In the genomic region with DNA sequence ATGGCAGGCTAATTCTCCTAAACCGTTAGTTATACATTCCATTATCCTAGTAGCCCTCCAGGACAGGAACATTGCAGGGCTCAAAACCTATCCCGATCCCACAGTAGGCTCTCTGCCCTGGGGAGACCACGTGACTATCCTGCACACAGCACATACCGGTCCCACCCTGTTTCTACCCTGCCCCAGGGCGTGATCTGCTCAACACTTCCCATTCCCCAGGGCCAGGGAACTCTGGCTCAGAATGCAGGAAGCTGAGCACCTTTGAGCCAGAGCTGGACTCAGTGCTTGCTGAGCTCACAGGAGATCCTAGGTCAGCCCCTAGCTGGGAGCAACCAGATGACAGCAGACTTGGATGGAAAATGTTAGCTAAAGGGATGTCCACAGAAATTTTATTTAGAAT, we compare ENCODE assay signal across 12 mouse cellular contexts. TPM values are rescaled to one million over a fixed set of nuclear protein-coding genes. Genes with fewer than 3 reads are reported as not detected.
DNase-seq lines count a peak whose midpoint lies in the region; ATAC-seq and TF ChIP-seq lines count a peak whose summit lies in the region.
"Had no signal": no experiment of that assay in that cellular context is flagged by ENCODE, and none has a peak within 500 bp of the region (broad histone marks: within the 10 kb centered on the region; RNA-seq: fewer than 3 reads in every experiment).

No protein-coding gene starts in this region.

- H3K4me2 ChIP-seq in kidney, embryonic 14.5 days (replicated peaks; ENCODE audit: low read depth, low read length): no peak overlapping the region
- H3K4me2 ChIP-seq: hindbrain, embryonic 13.5 days had no signal

- intact Hi-C loops in heart, postnatal 36 days (cut with DNase I): loop anchor here (10.0 kb wide), 1 partner anchor 179 kb away; the partner anchor contains the start of gene Xrcc2
- intact Hi-C loops in left cerebral cortex, adult 2 months (cut with DNase I): no loop called here

- no peaks in the 10 kb centered on the region for H3K4me1 ChIP-seq in kidney, embryonic 14.5 days (ENCODE audit: control insufficient read depth, insufficient read depth, low read length)

- H3K79me3 ChIP-seq in C2C12 (ENCODE audit: low read depth): no peaks in the 10 kb centered on the region

- no peak for TF ChIP-seq CTCF in C2C12 (IDR thresholded peaks at IDR 0.05; ENCODE audit: control insufficient read depth, insufficient read depth, insufficient read length)
- TF ChIP-seq CTCF in left cerebral cortex, adult 2 months (IDR thresholded peaks at IDR 0.05): no peak; the same call in 1 of the 2 replicates

- no peak overlapping the region for H3ac ChIP-seq in C2C12 (ENCODE audit: control insufficient read depth, insufficient read length, low read depth)

- 40% methylated on average over 5 of the region's 5 CpGs for WGBS in kidney, embryonic 14.5 days

- H3K79me2 ChIP-seq in C2C12 (ENCODE audit: control insufficient read depth, insufficient read depth): no peaks in the 10 kb centered on the region

- H3K9ac ChIP-seq in kidney, embryonic 14.5 days (ENCODE audit: low read depth, low read length): no peak overlapping the region
- H3K9ac ChIP-seq: hindbrain, embryonic 13.5 days; liver, postnatal 0 days had no signal

- H3K9me3 ChIP-seq in kidney, embryonic 14.5 days (ENCODE audit: control insufficient read depth, low read length): no peaks in the 10 kb centered on the region
- H3K9me3 ChIP-seq: hindbrain, embryonic 13.5 days had no signal

- H3K4me3 ChIP-seq in kidney, embryonic 14.5 days (ENCODE audit: low read length): no peak overlapping the region
- H3K4me3 ChIP-seq in C2C12 (ENCODE audit: insufficient read depth, poor library complexity, severe bottlenecking): no peak overlapping the region
- H3K4me3 ChIP-seq in left cerebral cortex, adult 2 months: no peak overlapping the region
- H3K4me3 ChIP-seq: hindbrain, embryonic 13.5 days had no signal

- H3K27me3 ChIP-seq in kidney, embryonic 14.5 days (ENCODE audit: control insufficient read depth, insufficient read depth, low read length): no peaks in the 10 kb centered on the region
- no peaks in the 10 kb centered on the region for H3K27me3 ChIP-seq in C2C12 (ENCODE audit: control insufficient read depth, insufficient read depth, insufficient read length)
- H3K27me3 ChIP-seq: hindbrain, embryonic 13.5 days had no signal

- no peak for ATAC-seq in kidney, embryonic 14.5 days (ENCODE audit: low FRiP score, low TSS enrichment)
- no peak for ATAC-seq in megakaryocyte, adult 5-6 weeks (ENCODE audit: poor library complexity, severe bottlenecking)
- ATAC-seq: forebrain, embryonic 16.5 days; liver, postnatal 0 days had no signal

- no peak overlapping the region for H3K27ac ChIP-seq in kidney, embryonic 14.5 days (ENCODE audit: low read depth, low read length)
- H3K27ac ChIP-seq in left cerebral cortex, adult 2 months: no peak overlapping the region
- H3K27ac ChIP-seq: hindbrain, embryonic 13.5 days had no signal

- peak; percentile 15 for DNase-seq in kidney, adult 11 months
- DNase-seq in WW6 (ENCODE audit: low read depth, low spot score): peak; percentile 78
- peak; percentile 41 to 43 for DNase-seq in heart, postnatal 36 days
- no peak for DNase-seq in natural killer cell, adult 2 months (ENCODE audit: low spot score in 2 of 2)
- no peak for DNase-seq in left cerebral cortex, adult 2 months (ENCODE audit: extremely low spot score in 1 of 2, low spot score in 2 of 2)
- DNase-seq: liver, postnatal 0 days; right cerebral cortex, postnatal 14 days had no signal

- H3K36me3 ChIP-seq in kidney, embryonic 14.5 days (ENCODE audit: control insufficient read depth, insufficient read depth, low read length): no peaks in the 10 kb centered on the region
- H3K36me3 ChIP-seq in C2C12 (ENCODE audit: control insufficient read depth, insufficient read depth): no peaks in the 10 kb centered on the region
- H3K36me3 ChIP-seq: hindbrain, embryonic 13.5 days had no signal

TF ChIP-seq in C2C12, 6 proteins besides CTCF, POLR2A, EP300 and RAD21:
- TF ChIP-seq MAX (IDR thresholded peaks at IDR 0.05): no peak
- peak; percentile 38 for TF ChIP-seq USF1 (IDR thresholded peaks at IDR 0.05; ENCODE audit: low read depth)

RNA-seq across cellular contexts. Expression of gene Cct8l1, which starts 10.2 kb away (rescaled TPM):
- polyA plus RNA-seq in kidney, embryonic 14.5 days (2014; fragmentation: Nextera tagmentation; extraction: Ambion mirVana): 0.10 TPM in 1 of 2 replicates, not detected in the other
- polyA plus RNA-seq in C2C12 (2012; fragmentation: generic; extraction: Trizol): not detected
- total RNA-seq in heart, postnatal 36 days (2021): under 1 TPM in 1 of 2 experiments, not detected in 1; 0.14 TPM
- total RNA-seq in left cerebral cortex, adult 2 months (2021): under 1 TPM; 0.18 to 0.68 TPM
- not detected in 2 replicates for total RNA-seq in megakaryocyte, adult 5-6 weeks (2015)
- 0.11 TPM in 1 of 2 replicates, not detected in the other for total RNA-seq in megakaryocyte, adult 5-6 weeks (2017)
- polyA plus RNA-seq: forebrain, embryonic 16.5 days; liver, postnatal 0 days had no signal

RNA-seq across cellular contexts. Expression of gene Kmt2c, which starts 27.5 kb away (rescaled TPM):
- polyA plus RNA-seq in kidney, embryonic 14.5 days (2014; fragmentation: Nextera tagmentation; extraction: Ambion mirVana): 14.9 and 23.2 TPM in 2 replicates
- polyA plus RNA-seq in C2C12 (2012; fragmentation: generic; extraction: Trizol): 2.6 TPM
- 10 to 100 TPM; 43.6 to 46.0 TPM for total RNA-seq in heart, postnatal 36 days (2021)
- 10 to 100 TPM; 68.4 to 74.1 TPM for total RNA-seq in left cerebral cortex, adult 2 months (2021)
- 47.2 and 57.6 TPM in 2 replicates for total RNA-seq in megakaryocyte, adult 5-6 weeks (2015)
- 43.5 and 58.5 TPM in 2 replicates for total RNA-seq in megakaryocyte, adult 5-6 weeks (2017)

Comparison
In these comparisons a context has a peak if more than half of its experiments do, and no peak if none do; other contexts are left out.
1. DNase-seq: peak in kidney, adult 11 months (single experiment), WW6 (single experiment) and heart, postnatal 36 days (2 of 2); none in natural killer cell, adult 2 months (0 of 2) and left cerebral cortex, adult 2 months (0 of 2).